Comparison of ENCODE assay signal across 8 mouse cellular contexts in the genomic region with DNA sequence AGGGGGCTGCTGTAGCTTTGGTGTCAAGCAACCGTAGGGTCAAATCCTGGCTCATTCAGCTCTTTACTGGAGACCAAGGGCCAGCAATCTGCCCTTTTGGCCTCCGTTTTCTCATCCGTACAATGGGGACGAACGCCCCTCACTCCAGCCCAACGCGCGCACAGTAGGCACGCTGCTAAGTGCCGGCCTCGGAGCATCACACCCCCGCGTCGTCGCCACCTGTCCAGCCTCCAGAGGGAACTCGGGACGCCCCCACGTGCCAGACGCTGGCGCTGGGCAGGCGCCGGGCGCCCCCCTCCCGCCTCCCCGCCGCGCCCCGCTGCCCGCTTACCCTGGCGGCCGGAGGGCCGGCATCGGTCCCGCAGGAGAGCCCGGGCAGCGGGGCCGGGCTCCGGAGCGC. TPM values are rescaled to one million over a fixed set of nuclear protein-coding genes. Genes with fewer than 3 reads are reported as not detected.
DNase-seq lines count a peak whose midpoint lies in the region; ATAC-seq and TF ChIP-seq lines count a peak whose summit lies in the region.

No protein-coding gene starts in this region.

- ATAC-seq in embryonic facial prominence, embryonic 14.5 days (ENCODE audit: low read depth): no peak
- no peak for ATAC-seq in hindbrain, embryonic 13.5 days (ENCODE audit: low FRiP score)
- no peak for ATAC-seq in midbrain, postnatal 0 days (ENCODE audit: low FRiP score)
- ATAC-seq in activated CD4-positive, CD25-positive, alpha-beta regulatory T cell, adult 4 months: no peak

- peak overlapping the region; percentile 54 for H3K4me3 ChIP-seq in left cerebral cortex, adult 2 months
- peak overlapping the region; percentile 66 for H3K4me3 ChIP-seq in embryonic facial prominence, embryonic 14.5 days (ENCODE audit: low read depth, low read length)
- peak overlapping the region; percentile 57 for H3K4me3 ChIP-seq in hindbrain, embryonic 13.5 days
- peak overlapping the region; percentile 62 for H3K4me3 ChIP-seq in midbrain, postnatal 0 days (ENCODE audit: low read depth, low read length)

- H3K4me1 ChIP-seq in embryonic facial prominence, embryonic 14.5 days (ENCODE audit: control insufficient read depth, insufficient read depth, low read length): peaks cover 60% of the 10 kb centered on the region
- H3K4me1 ChIP-seq in hindbrain, embryonic 13.5 days (replicated peaks): peaks cover 79% of the 10 kb centered on the region
- H3K4me1 ChIP-seq in midbrain, postnatal 0 days (ENCODE audit: insufficient read depth, low read length): peaks cover 34% of the 10 kb centered on the region

- no peaks in the 10 kb centered on the region for H3K9me3 ChIP-seq in embryonic facial prominence, embryonic 14.5 days (ENCODE audit: control insufficient read depth, low read length)
- H3K9me3 ChIP-seq in hindbrain, embryonic 13.5 days: no peaks in the 10 kb centered on the region
- H3K9me3 ChIP-seq in midbrain, postnatal 0 days (ENCODE audit: low read length): no peaks in the 10 kb centered on the region

- peak overlapping the region; percentile 80 for H3K9ac ChIP-seq in embryonic facial prominence, embryonic 14.5 days (ENCODE audit: low read depth, low read length)
- peak overlapping the region; percentile 83 for H3K9ac ChIP-seq in hindbrain, embryonic 13.5 days
- peak overlapping the region; percentile 93 for H3K9ac ChIP-seq in midbrain, postnatal 0 days (replicated peaks; ENCODE audit: low read length, poor library complexity, severe bottlenecking)

- no peak for TF ChIP-seq CTCF in left cerebral cortex, adult 2 months (IDR thresholded peaks at IDR 0.05)
- no peak for TF ChIP-seq CTCF in midbrain, postnatal 0 days (IDR thresholded peaks at IDR 0.05)

- no peaks in the 10 kb centered on the region for H3K36me3 ChIP-seq in embryonic facial prominence, embryonic 14.5 days (ENCODE audit: control insufficient read depth, insufficient read depth, low read length)
- no peaks in the 10 kb centered on the region for H3K36me3 ChIP-seq in hindbrain, embryonic 13.5 days
- H3K36me3 ChIP-seq in midbrain, postnatal 0 days (ENCODE audit: insufficient read depth, low read length): no peaks in the 10 kb centered on the region

- 4% methylated on average over 20 of the region's 39 CpGs for WGBS in embryonic facial prominence, embryonic 14.5 days
- WGBS in hindbrain, embryonic 13.5 days: 3% methylated on average over 20 of the region's 39 CpGs
- WGBS in midbrain, postnatal 0 days: 2% methylated on average over 30 of the region's 39 CpGs

- H3K4me2 ChIP-seq in embryonic facial prominence, embryonic 14.5 days (ENCODE audit: low read depth, low read length): peak overlapping the region; percentile 87
- peak overlapping the region; percentile 70 for H3K4me2 ChIP-seq in hindbrain, embryonic 13.5 days
- peak overlapping the region; percentile 77 for H3K4me2 ChIP-seq in midbrain, postnatal 0 days (ENCODE audit: low read depth, low read length, poor library complexity, severe bottlenecking)

- H3K27me3 ChIP-seq in embryonic facial prominence, embryonic 14.5 days (replicated peaks; ENCODE audit: control insufficient read depth, insufficient read depth, low read length): peaks cover 3% of the 10 kb centered on the region; the same call in 1 of the 2 replicates
- H3K27me3 ChIP-seq in hindbrain, embryonic 13.5 days: peaks cover 65% of the 10 kb centered on the region
- no peaks in the 10 kb centered on the region for H3K27me3 ChIP-seq in midbrain, postnatal 0 days (ENCODE audit: insufficient read depth, low read length)

- DNase-seq in left cerebral cortex, adult 2 months (ENCODE audit: extremely low spot score in 1 of 2, low spot score in 2 of 2): no peak
- no peak for DNase-seq in left cerebral cortex, adult 9 months (ENCODE audit: low spot score in 2 of 2)
- DNase-seq in embryonic facial prominence, embryonic 14.5 days (ENCODE audit: low spot score): no peak
- DNase-seq in midbrain, postnatal 0 days (ENCODE audit: low spot score): no peak
- DNase-seq in gastrocnemius, adult 18-20 months (ENCODE audit: low spot score): no peak
- no peak for DNase-seq in lung, postnatal 25 days (ENCODE audit: low spot score)

- intact Hi-C loops in left cerebral cortex, adult 2 months (cut with DNase I): no loop called here

- peak overlapping the region; percentile 84 for H3K27ac ChIP-seq in left cerebral cortex, adult 2 months
- H3K27ac ChIP-seq in embryonic facial prominence, embryonic 14.5 days (replicated peaks; ENCODE audit: low read depth, low read length): peak overlapping the region; percentile 83
- peak overlapping the region; percentile 88 for H3K27ac ChIP-seq in hindbrain, embryonic 13.5 days
- H3K27ac ChIP-seq in midbrain, postnatal 0 days (ENCODE audit: low read depth, low read length): peak overlapping the region; percentile 91

RNA-seq across cellular contexts. Expression of a gene that starts 24.6 kb away (rescaled TPM):
- total RNA-seq in left cerebral cortex, adult 2 months (2021): 100 to 1,000 TPM; 231 to 245 TPM
- 11.3 and 12.3 TPM in 2 replicates for polyA plus RNA-seq in embryonic facial prominence, embryonic 14.5 days (2014; fragmentation: Nextera tagmentation; extraction: Ambion mirVana)
- 11.8 and 12.6 TPM in 2 replicates for polyA plus RNA-seq in hindbrain, embryonic 13.5 days (2015; fragmentation: Nextera tagmentation; extraction: Ambion mirVana)
- total RNA-seq in midbrain, postnatal 0 days (2014; rRNA removed): 125 and 131 TPM in 2 replicates
- polyA plus RNA-seq in midbrain, postnatal 0 days (2015; fragmentation: Nextera tagmentation; extraction: Ambion mirVana): 10.6 and 11.8 TPM in 2 replicates
- polyA plus RNA-seq in activated CD4-positive, CD25-positive, alpha-beta regulatory T cell, adult 4 months (2017; shearing (Covaris generic)): 10 to 100 TPM; 12.2 to 16.0 TPM
- 10 to 100 TPM; 33.2 to 36.0 TPM for total RNA-seq in gastrocnemius, adult 18-20 months (2021)
